Mouse (Mus musculus) left cerebral cortex, postnatal 36 days (tissue): ENCODE data around the gene Il1a. TPM values are rescaled to one million over a fixed set of nuclear protein-coding genes. Genes with fewer than 3 reads are reported as not detected.

Source experiments
- DNase-seq, 2 experiments: peaks; one replicate each; pipeline ENCODE4 v3.0.0; 2021 to 2022; ENCODE audit warnings: low spot score in 2 of 2, mixed read lengths in 1 of 2
- intact Hi-C: fragments of 180-260 bp; cut with DNase I; formaldehyde crosslinking; loops from one replicate; pipeline ENCODE4 v1.15.1; 2025
- total RNA-seq, 2 experiments: library from RNA; stranded (reverse); gene quantifications; 2 replicates each; pipeline ENCODE4 v1.2.3; 2021

Gene Il1a
- total RNA-seq, 2 experiments from 2014 or later, result 0.32 to 0.59 TPM

DNA sequence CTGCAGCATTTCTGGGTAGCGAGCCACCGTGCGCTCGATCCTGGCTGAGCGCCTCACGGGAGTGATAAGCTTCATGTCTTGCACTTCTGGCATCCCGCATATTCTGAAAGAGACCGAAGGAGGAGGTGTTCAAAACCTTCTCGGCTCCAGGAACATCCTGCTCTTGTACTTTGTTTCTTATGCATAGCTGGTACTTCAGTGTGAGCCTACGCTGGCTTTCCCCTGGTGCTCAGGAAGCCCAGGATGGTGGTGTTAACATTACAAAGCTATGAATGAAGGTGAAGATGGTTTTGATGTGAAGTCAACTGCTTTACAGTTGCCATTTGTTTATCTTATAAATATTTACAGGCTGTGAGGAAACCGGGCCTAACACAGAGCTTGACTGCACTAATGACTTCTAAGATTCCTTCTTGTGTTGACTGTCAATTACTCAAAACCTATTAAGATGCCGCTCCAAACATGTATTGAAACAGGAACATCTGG is 40.6 kb downstream of the Il1a start:
- intact Hi-C loops, result no loop called here
- DNase-seq, result no peak

DNA sequence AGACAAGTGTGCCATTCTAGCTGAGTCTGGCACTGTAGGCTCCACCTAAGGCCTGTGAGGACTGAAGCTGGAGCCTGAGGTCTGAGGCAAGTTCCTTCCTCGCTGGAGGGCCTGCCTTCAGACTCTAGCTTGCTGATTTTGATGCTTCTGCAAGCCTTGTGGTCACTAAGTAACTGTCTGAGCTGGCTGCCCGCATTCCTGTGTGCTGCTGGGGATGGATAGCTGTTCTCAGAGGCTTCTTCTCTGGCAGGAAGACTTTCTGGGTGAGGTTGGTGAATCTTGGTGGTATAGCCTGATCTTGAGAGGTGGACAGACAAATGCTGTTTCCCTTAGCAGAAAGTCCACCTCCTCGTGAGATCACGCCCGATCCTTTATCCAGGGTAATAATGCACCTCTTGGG is 42.0 kb downstream of the Il1a start:
- intact Hi-C loops, result no loop called here
- DNase-seq, result no peak

DNA sequence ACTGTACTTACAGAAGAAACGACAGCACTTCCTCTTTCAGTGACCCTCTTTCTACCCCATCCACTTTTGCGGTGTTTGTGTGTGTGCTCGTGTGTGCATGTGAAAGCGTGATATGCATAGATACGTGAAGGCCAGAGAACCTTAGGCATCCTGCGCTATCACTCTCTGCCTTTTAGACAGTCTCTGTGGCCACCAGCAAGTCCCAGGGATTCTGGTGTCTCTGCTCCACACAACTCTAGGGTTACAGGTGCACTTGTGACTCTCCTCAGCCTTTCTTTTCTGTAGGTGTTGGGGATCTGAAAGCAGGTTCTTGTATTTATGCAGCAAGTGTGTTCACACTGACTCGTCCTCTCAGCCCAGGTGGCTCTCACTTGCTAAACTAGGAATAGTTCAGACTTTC is 44.5 kb downstream of the Il1a start:
- DNase-seq, result no peak
- intact Hi-C loops, result no loop called here

DNA sequence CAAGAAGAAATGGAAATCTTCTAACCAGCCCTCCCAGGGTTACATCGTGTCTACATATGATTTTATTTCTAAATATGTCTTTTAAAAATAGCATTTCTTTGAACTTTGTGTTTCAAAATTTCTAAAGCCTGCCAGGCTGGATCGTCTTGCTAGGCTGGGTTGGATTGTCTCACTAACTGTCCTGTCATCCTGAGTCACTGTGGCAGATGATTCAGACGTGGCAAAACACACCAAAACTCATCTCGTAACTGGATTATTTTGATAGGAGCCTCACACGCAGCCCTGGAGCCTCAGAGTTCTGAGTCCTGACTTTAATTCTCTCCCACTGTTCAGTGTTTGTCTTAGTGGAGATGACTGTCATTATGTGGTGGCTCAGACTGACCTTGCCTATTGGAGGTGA is 46.7 kb downstream of the Il1a start:
- DNase-seq, result peak in 1 of 2 experiments; percentile 22
- intact Hi-C loops, result no loop called here

DNA sequence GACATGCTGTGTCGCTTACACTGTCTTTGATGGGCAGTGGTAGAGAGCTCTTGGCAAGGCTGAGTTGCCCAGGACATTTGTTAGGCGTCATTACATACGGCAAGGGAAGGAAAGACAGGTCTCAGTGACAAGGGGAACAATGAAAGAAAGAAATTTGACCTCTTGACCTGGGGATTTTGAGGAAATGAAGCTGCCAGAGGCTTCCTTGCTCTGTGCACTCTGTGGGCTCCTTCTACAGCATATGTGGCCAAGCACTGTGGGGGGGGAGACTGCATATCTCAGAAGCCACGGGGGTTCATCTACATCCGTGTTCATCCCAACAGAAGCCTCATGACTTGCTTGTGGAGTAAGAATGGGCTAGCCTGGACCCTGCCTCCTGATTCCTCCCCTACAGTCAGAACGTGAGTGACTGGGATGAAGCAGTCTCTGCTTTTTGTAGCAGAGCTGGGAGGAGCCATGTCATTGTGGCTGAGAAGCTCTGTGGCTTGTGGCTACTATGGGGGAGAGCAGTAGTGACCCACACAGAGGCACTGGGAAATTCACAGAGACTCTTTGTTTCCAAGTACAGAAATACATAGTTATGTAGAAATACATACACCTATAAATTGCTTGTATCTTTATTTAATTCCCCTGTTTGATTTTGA is 48.5 kb downstream of the Il1a start:
- DNase-seq, result no peak
- intact Hi-C loops, result no loop called here

DNA sequence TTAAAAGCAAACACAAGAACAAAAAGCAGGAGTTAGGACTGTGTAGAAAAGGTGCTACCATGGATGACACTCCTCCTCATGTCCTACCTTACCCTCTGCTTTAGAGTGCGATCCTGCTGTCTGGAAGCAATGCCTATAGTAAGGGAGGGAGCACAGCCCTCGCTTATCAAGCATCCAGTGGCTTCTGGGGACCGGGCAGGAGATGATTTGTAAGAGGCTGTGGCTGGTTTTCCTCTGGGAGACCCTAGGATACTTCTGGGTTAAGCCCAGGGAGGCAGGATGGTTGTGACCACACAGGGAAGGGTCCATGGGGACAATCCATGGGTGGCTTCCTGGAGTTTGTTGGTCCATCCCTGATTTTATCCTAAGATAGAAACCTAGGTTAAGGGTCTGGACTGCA is 49.1 kb downstream of the Il1a start:
- intact Hi-C loops, result no loop called here
- DNase-seq, result no peak

DNA sequence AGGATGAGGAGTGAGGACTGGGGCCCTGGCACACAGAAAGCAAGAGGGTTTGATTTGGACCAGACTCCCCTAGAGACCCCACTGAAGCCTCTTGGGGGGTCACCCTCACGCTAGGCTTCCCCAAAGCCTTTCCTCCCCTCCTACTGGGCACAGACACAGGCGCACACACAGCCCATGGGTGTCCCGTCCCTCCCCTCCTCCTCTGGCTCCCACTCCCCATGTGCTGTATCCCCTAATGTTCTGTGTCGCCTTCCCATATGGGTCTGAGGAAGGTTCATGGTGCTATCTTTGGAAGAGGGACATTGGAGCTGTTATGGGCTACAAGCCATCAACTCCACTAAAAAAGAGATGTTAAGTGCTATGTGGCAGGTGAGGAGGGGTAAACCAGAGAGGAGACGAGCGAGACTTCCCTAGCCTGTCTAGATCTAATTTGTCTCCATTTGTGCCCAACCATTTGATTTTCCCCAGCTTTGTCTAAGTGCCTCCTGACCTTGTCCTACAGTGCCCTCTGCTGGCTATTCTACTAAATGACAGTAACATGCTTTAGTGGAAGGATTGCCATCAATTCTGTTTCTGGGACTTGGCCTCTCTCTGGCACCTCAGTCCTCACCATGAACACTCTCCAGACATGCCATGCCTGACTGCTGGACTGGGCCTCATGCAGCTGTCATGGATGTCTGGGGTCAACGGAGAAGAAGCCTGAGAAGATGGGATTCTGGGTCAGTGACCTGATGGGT is 51.1 kb downstream of the Il1a start:
- intact Hi-C loops, result loop anchor here (1.0 to 5.0 kb wide), 2 partner anchors 84 to 311 kb away; no protein-coding TSS in a partner anchor

DNA sequence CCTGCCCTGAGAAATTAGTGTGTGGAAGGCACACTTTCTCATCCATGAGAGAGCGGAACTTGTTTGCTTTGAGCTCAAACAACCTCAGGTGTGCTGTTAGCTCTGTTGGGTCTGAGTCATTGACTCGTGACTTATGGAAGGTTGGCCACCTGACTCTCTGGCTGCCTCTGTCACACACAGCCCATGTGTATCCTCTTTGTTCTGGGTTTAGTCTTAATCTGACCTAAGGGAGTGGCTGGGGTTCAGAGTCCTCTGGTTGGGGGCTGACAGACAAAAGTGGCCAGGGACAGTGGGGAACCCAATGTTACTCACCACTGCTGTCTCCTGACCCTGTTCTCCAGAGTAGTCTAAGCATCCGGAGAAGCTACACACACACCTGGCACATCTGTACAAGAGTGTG is 51.7 kb downstream of the Il1a start:
- intact Hi-C loops, result loop anchor here (1.0 to 5.0 kb wide), 2 partner anchors 84 to 311 kb away; no protein-coding TSS in a partner anchor
- DNase-seq, result no peak

More for the DNA sequence above, 51.1 kb downstream of the Il1a start:
- DNase-seq, result peak; percentile 39 to 53

DNA sequence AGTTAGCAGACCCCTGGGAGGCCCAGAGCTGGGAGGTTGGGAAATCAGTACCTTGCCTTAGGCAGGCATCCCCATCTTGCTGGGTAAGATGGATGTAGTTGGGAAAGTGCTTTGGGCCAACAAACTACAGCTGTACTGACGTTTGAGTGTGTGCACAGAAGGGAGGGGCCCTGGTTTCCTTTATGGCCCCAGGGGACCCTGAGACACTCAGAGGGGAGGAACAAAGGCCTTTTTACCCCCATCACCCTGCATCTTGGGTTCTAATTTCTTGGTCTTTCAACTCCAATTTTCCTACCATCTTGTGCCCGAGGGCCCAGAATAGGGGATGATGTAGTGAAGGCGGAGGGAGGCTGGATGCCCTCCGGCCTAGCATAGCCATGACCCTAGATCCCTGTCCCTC is 53.8 kb downstream of the Il1a start:
- DNase-seq, result no peak
- intact Hi-C loops, result loop anchor here (5.0 kb wide), 1 partner anchor 309 kb away; no protein-coding TSS in a partner anchor

DNA sequence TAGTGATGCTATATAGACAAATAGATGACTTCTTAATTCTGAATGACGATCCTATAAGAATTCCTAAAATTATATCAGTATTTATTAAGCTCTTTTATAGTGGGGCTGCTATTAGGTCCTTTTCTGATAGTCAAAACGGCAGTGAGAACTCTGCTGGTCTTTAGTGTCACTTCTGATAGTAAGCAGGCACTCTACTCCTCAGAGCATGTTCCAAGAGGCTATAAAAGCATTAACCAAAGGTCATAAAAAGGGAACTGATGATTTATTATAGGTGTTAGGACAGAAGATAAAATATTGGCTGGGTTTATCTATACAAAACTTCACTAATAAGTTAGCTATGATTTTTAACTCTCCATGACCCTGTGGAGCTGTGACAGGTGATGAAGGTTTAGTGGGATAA is 55.7 kb downstream of the Il1a start:
- no peak for DNase-seq
- intact Hi-C loops, result no loop called here

DNA sequence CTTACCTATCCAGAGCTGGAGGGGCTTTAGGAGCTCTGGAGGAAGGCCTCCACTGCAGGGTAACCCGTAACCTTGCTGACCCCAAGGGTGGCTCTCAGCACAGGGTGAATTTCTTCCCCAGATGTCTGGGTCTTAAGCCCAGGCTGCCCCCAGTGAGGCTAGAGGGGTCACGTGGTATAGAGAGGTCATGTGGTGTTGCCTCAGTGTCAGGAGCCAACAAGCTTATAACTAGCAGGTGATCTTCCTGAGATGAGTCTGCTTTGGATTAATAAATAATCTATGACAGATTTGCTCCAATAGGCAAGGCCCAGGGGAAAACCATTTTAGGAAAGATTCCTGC is 56.2 kb downstream of the Il1a start:
- intact Hi-C loops, result no loop called here
- no peak for DNase-seq

DNA sequence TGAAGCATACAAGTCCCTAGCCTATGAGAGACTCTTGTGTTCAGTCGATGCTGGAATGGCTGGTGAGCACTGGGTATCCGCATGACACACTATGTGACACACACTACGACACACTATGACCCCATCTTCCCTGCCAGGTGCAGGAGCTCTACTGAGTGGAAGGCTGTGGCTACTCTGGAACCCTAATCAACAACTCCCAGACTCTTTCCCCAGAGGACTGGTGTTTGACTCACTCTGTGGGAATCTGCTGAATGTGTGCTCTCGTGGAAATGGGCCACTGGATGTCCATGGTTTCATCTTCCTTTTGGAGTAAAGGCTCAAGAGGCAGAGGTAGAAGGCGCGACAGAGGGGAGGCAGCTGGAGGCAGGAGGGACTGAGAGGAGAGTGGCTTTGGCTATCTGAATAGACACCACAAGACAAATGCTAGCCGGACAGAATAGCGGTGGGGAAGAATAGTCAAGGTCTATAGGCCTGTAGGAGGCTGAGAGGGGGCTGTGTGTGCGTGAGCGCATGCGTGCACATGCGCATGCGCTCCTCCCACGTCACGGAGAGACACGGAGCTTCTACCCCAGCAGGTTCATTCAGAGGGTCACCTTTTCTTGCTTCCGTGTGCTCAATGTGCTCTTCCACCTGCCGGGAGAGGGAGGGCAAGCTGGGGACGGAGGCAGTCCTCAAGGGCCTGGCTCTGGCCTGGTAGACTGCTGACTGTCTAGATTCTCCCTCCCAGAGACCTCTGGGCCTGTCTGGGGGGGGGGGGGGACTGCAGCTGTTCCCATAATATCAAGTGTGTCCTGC is 56.7 kb downstream of the Il1a start:
- intact Hi-C loops, result no loop called here
- DNase-seq, result no peak

Other genes starting within 250 kb of the Il1a start
- gene Ttl, start 244.0 kb downstream of the Il1a start, total RNA-seq, result 10 to 100 TPM; 65.0 to 73.7 TPM
- gene Polr1b, start 209.0 kb downstream of the Il1a start, total RNA-seq, result 10 to 100 TPM; 19.8 to 25.9 TPM
- 10 to 100 TPM in 1 of 2 experiments, 1 to 10 TPM in 1; 9.6 to 10.9 TPM for gene Chchd5, start 180.3 kb downstream of the Il1a start, total RNA-seq
- gene Slc20a1, start 111.2 kb downstream of the Il1a start, total RNA-seq, result 100 to 1,000 TPM; 140 to 151 TPM
- gene Ckap2l, start 12.8 kb downstream of the Il1a start, total RNA-seq, result under 1 TPM; 0.66 to 0.84 TPM
- gene Il1b, start 61.2 kb upstream of the Il1a start, total RNA-seq, result under 1 TPM in 1 of 2 experiments, not detected in 1; 0.32 TPM
- 1 to 10 TPM in 1 of 2 experiments, under 1 TPM in 1; 0.68 to 1.1 TPM for gene F830045P16Rik, start 226.6 kb upstream of the Il1a start, total RNA-seq